Mouse (Mus musculus): ENCODE measurements around the gene Iqsec1. TPM values are rescaled to one million over a fixed set of nuclear protein-coding genes. Genes with fewer than 3 reads are reported as not detected.

Iqsec1 gene
- total and polyA plus RNA-seq, 2 experiments from 2014 or later = 29.0 to 175 TPM

DNA sequence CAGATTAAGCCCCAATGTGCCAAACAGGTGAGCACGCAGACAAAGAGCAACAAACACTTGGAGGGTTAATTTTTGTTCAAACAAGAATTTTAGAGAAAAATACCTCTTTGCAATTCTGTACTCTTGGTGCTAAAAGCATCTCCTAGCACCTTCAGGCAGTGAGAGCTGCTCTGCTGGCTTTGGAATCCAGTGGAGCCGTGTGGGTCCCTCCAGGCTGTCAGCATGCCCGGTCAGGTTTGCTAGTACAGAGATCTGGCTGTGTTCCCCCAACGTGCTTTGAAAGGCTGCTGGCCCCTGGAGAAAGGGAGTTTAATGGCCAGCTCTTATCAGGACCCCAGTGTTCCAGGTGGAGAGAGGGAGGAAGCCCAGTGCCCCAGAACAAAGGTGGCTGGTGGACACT lies 23.1 kb upstream of the Iqsec1 start:
- H3K9me3 ChIP-seq (ENCODE audit: low read length) = no peaks in the 10 kb centered on the region
- ATAC-seq (no peak), DNase-seq (ENCODE audit: low spot score) (no peak)
- H3K4me3 ChIP-seq (ENCODE audit: low read length) = no peak overlapping the region
- no peaks in the 10 kb centered on the region for H3K27me3 ChIP-seq (ENCODE audit: insufficient read depth, low read length)
- TF ChIP-seq CTCF (IDR thresholded peaks at IDR 0.05; ENCODE audit: low read depth) = no peak
- WGBS = 72% methylated on average over 4 of the region's 4 CpGs
- no peak overlapping the region for H3K4me2 ChIP-seq (ENCODE audit: low read depth, low read length)
- H3K9ac ChIP-seq (replicated peaks; ENCODE audit: low read length) = no peak overlapping the region
- H3K36me3 ChIP-seq (ENCODE audit: insufficient read depth, low read length) = peaks cover 9% of the 10 kb centered on the region
- H3K27ac ChIP-seq = no peak overlapping the region
- no peaks in the 10 kb centered on the region for H3K4me1 ChIP-seq (ENCODE audit: insufficient read depth, low read length)

DNA sequence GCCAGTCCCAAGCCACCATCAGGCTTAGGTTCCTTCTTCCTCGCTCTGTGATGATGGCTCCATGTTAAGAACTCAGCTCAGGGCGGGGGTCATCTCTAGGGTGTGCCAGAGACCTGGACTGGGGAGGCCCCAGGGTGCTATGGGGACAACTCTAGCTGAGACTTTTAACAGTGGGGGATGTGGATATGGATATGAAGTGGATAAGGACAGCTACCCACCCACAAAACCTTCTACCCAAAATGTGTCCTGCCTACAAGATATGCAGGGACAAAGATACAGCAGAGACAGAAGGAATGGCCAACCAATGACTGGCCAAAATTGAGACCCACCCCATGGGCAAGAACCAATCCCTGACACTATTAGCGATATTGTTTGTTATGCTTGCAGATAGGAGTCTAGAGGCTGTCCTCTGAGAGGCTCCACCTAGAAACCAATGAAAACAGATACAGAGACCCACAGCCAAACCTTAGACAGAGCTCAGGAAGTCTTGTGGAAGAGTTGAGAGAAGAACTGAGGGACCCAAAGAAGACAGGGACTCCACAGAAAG lies 19.9 kb upstream of the Iqsec1 start:
- H3K27me3 ChIP-seq (ENCODE audit: insufficient read depth, low read length) = no peaks in the 10 kb centered on the region
- no peak for DNase-seq (ENCODE audit: low spot score)
- 91% methylated on average over 3 of the region's 3 CpGs for WGBS
- H3K36me3 ChIP-seq (ENCODE audit: insufficient read depth, low read length) = no peaks in the 10 kb centered on the region; the same call in 1 of the 2 replicates
- no peak for TF ChIP-seq CTCF (IDR thresholded peaks at IDR 0.05; ENCODE audit: low read depth)
- no peak for ATAC-seq
- no peak overlapping the region for H3K9ac ChIP-seq (replicated peaks; ENCODE audit: low read length)
- no peak overlapping the region for H3K4me3 ChIP-seq (ENCODE audit: low read length)
- no peaks in the 10 kb centered on the region for H3K4me1 ChIP-seq (ENCODE audit: insufficient read depth, low read length)
- no peak overlapping the region for H3K4me2 ChIP-seq (ENCODE audit: low read depth, low read length)
- no peaks in the 10 kb centered on the region for H3K9me3 ChIP-seq (ENCODE audit: low read length)
- no peak overlapping the region for H3K27ac ChIP-seq

DNA sequence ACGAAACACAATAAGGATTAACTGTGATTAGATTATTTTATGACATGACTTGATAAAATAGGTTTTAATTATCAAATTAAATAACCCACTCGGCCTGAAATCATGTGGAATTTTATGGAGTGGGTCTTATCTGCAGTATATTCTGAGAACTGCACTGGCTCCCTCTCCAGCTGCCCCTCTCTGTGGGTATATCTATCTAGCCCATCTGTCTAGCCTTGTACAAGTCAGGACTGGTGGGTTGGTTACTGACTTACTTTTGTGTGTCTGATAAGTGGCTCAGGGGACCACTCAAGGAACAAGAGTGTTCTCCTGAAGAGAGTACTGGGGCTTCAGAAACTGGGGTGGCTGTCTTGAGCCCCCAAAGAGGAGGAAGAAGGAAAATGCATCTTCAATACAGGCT lies 18.7 kb upstream of the Iqsec1 start:
- Histone ChIP-seq H3K4me3 (ENCODE audit: low read length) (no peak overlapping the region), H3K9me3 (ENCODE audit: low read length) (no peaks in the 10 kb centered on the region), H3K36me3 (ENCODE audit: insufficient read depth, low read length) (no peaks in the 10 kb centered on the region), H3K4me2 (ENCODE audit: low read depth, low read length) (no peak overlapping the region), H3K27ac (no peak overlapping the region), H3K9ac (replicated peaks; ENCODE audit: low read length) (no peak overlapping the region), H3K27me3 (ENCODE audit: insufficient read depth, low read length) (no peaks in the 10 kb centered on the region), H3K4me1 (ENCODE audit: insufficient read depth, low read length) (no peaks in the 10 kb centered on the region)
- WGBS = 66% methylated on average over 2 of the region's 2 CpGs
- TF ChIP-seq CTCF (IDR thresholded peaks at IDR 0.05; ENCODE audit: low read depth) = no peak
- no peak for ATAC-seq
- no peak for DNase-seq (ENCODE audit: low spot score)

DNA sequence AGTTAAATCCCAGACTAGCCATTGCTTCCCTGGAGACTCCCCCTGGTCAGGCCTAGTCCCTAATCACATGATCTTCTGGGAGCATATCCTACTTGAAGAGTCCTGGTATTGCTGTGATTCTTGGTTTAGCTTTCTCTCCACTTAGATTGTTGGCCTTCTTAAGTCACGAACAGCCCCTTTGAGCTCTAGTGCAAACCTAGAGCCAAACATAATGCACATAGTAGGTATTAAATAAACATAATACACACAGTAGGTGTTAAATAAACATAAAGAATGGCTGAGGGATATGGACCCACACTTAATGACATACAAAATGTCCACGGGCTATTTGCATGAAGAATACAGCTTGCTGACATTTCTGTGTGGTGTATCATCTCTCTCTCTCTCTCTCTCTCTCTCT lies 15.7 kb upstream of the Iqsec1 start:
- Histone ChIP-seq H3K9ac (replicated peaks; ENCODE audit: low read length) (no peak overlapping the region), H3K4me3 (ENCODE audit: low read length) (no peak overlapping the region), H3K9me3 (ENCODE audit: low read length) (no peaks in the 10 kb centered on the region), H3K36me3 (ENCODE audit: insufficient read depth, low read length) (no peaks in the 10 kb centered on the region), H3K4me1 (ENCODE audit: insufficient read depth, low read length) (no peaks in the 10 kb centered on the region; the same call in 1 of the 2 replicates), H3K27ac (no peak overlapping the region), H3K4me2 (ENCODE audit: low read depth, low read length) (no peak overlapping the region), H3K27me3 (ENCODE audit: insufficient read depth, low read length) (no peaks in the 10 kb centered on the region)
- TF ChIP-seq CTCF (IDR thresholded peaks at IDR 0.05; ENCODE audit: low read depth) = no peak
- ATAC-seq (no peak), DNase-seq (ENCODE audit: low spot score) (no peak)
- 91% methylated on average over 2 of the region's 2 CpGs for WGBS

DNA sequence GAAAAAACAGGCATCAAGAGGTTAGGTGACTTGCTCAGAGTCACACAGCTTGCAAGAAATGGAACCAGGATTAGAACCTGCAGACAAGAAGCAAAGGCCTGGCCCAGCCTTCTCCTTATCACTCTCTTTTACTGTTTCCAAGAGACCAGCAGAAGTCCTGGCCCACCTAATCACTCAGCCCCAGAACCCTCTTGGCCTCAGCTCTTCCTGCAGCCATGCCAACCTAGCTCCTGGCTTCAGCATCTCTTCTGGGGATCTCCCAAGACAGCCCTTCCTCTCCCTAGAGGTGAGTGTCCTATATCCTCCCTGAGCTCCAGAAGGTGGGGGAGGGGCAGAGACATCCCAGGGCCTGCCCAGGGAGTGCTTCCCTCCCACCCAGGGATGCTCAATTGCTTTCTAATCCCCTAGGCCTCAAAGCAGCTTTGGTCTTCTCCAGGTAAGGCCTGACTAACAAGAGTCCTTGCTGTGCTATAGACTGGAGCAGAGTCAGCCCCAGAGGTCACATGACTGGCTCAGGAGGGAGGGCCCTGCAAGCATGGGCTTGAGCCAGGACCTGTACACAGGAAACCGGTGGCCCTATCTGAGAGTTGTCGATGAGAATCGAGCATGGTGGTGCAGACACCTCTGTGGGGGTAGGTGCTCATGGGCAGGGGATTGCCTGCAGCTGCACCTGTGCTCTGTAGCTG lies 15.0 kb upstream of the Iqsec1 start:
- WGBS = 29% methylated on average over 3 of the region's 3 CpGs
- Histone ChIP-seq H3K4me2 (ENCODE audit: low read depth, low read length) (no peak overlapping the region), H3K27ac (no peak overlapping the region), H3K36me3 (ENCODE audit: insufficient read depth, low read length) (no peaks in the 10 kb centered on the region), H3K9me3 (ENCODE audit: low read length) (no peaks in the 10 kb centered on the region), H3K4me3 (ENCODE audit: low read length) (no peak overlapping the region), H3K27me3 (ENCODE audit: insufficient read depth, low read length) (no peaks in the 10 kb centered on the region), H3K4me1 (ENCODE audit: insufficient read depth, low read length) (no peaks in the 10 kb centered on the region; the same call in 1 of the 2 replicates), H3K9ac (replicated peaks; ENCODE audit: low read length) (no peak overlapping the region)
- DNase-seq (ENCODE audit: low spot score) (no peak), ATAC-seq (no peak)
- TF ChIP-seq CTCF (IDR thresholded peaks at IDR 0.05; ENCODE audit: low read depth) = no peak

DNA sequence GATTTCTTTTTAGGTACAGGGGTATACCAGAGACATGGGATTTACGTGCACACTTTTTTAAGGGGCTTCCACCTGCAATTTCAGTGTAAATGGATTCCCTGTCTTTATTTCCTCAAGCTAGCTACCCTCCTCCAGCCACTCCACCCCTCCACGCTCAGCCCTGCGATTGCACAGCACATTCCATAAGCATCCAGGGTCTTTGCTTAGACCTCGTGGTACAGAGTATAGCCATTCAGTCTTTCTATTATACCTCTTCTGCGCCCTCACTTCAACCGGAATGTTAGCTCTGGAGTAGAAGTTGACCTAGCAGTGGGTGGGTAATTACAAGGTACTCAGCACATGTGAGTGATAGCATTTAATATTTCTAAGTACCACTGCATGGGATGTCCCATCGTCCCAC lies 13.1 kb upstream of the Iqsec1 start:
- H3K4me2 ChIP-seq (ENCODE audit: low read depth, low read length) = no peak overlapping the region
- DNase-seq (ENCODE audit: low spot score) = no peak
- no peak overlapping the region for H3K27ac ChIP-seq
- no peaks in the 10 kb centered on the region for H3K36me3 ChIP-seq (ENCODE audit: insufficient read depth, low read length)
- H3K9me3 ChIP-seq (ENCODE audit: low read length) = no peaks in the 10 kb centered on the region
- TF ChIP-seq CTCF (IDR thresholded peaks at IDR 0.05; ENCODE audit: low read depth) = no peak
- no peak overlapping the region for H3K9ac ChIP-seq (replicated peaks; ENCODE audit: low read length)
- no peak overlapping the region for H3K4me3 ChIP-seq (ENCODE audit: low read length)
- H3K27me3 ChIP-seq (ENCODE audit: insufficient read depth, low read length) = no peaks in the 10 kb centered on the region
- ATAC-seq = no peak
- no peaks in the 10 kb centered on the region; the same call in 1 of the 2 replicates for H3K4me1 ChIP-seq (ENCODE audit: insufficient read depth, low read length)
- WGBS = 40% methylated on average over 7 of the region's 7 CpGs

All from hindbrain, postnatal 0 days (tissue).